Mouse (Mus musculus): ENCODE measurements around the gene Smdt1.
"Not testable (repeated sequence)": the region's sequence is repeated elsewhere in the genome, so short reads cannot be mapped to it uniquely, and the experiment has no call there.

The Smdt1 gene

GRCm38 (mm10) chr15:82368851-82369250, 30.1 kb downstream of the Smdt1 start:
- DNase-seq (ENCODE audit: low spot score), result no peak

- no peak for DNase-seq (ENCODE audit: low spot score)
These were observed 33.7 kb downstream of the Smdt1 start for GRCm38 (mm10) chr15:82372446-82372845.

- no peak for DNase-seq (ENCODE audit: low spot score)
These were observed 34.2 kb downstream of the Smdt1 start for GRCm38 (mm10) chr15:82372991-82373390.

GRCm38 (mm10) chr15:82374437-82374836, 35.7 kb downstream of the Smdt1 start:
- no peak for DNase-seq (ENCODE audit: low spot score)

GRCm38 (mm10) chr15:82375855-82376254, 37.1 kb downstream of the Smdt1 start:
- DNase-seq (ENCODE audit: low spot score), result no peak

- no peak for DNase-seq (ENCODE audit: low spot score)
These were observed 37.8 kb downstream of the Smdt1 start for GRCm38 (mm10) chr15:82376393-82377138.

- no peak for DNase-seq (ENCODE audit: low spot score)
These were observed 38.9 kb downstream of the Smdt1 start for GRCm38 (mm10) chr15:82377701-82378100.

- DNase-seq (ENCODE audit: low spot score), result no peak
These were observed 39.8 kb downstream of the Smdt1 start for GRCm38 (mm10) chr15:82378261-82379180.

- no peak for DNase-seq (ENCODE audit: low spot score)
These were observed 40.7 kb downstream of the Smdt1 start for GRCm38 (mm10) chr15:82379511-82379870.

- no peak for DNase-seq (ENCODE audit: low spot score)
These were observed 41.3 kb downstream of the Smdt1 start, which contains the start of gene Cyp2d22 for GRCm38 (mm10) chr15:82379871-82380713. Cyp2d22 (minus strand) TSS chr15:82380260.

GRCm38 (mm10) chr15:82380714-82381062, 41.9 kb downstream of the Smdt1 start:
- DNase-seq (ENCODE audit: low spot score), result no peak

GRCm38 (mm10) chr15:82382441-82382840, 43.7 kb downstream of the Smdt1 start:
- DNase-seq (ENCODE audit: low spot score), result no peak

GRCm38 (mm10) chr15:82385729-82386128, 47.0 kb downstream of the Smdt1 start:
- DNase-seq (ENCODE audit: low spot score), result no peak

- not testable (repeated sequence) for DNase-seq (ENCODE audit: low spot score)
These were observed 51.2 kb downstream of the Smdt1 start for GRCm38 (mm10) chr15:82389916-82390315.

GRCm38 (mm10) chr15:82393922-82394321, 55.2 kb downstream of the Smdt1 start, which contains the start of gene Cyp2d11:
Cyp2d11 (minus strand) TSS chr15:82394022.
- not testable (repeated sequence) for DNase-seq (ENCODE audit: low spot score)

GRCm38 (mm10) chr15:82395955-82396354, 57.2 kb downstream of the Smdt1 start:
- not testable (repeated sequence) for DNase-seq (ENCODE audit: low spot score)
